Comparison of ENCODE assay signal across 9 mouse cellular contexts in genomic region chr9:90184116-90184515, GRCm38 (mm10). TPM values are rescaled to one million over a fixed set of nuclear protein-coding genes. Genes with fewer than 3 reads are reported as not detected.
DNase-seq lines count a peak whose midpoint lies in the region; ATAC-seq lines count a peak whose summit lies in the region.
"Had no signal": no experiment of that assay in that cellular context is flagged by ENCODE, and none has a peak within 500 bp of the region (broad histone marks: within the 10 kb centered on the region; RNA-seq: fewer than 3 reads in every experiment).

No protein-coding gene starts in this region.

- ATAC-seq in neural tube, embryonic 14.5 days (ENCODE audit: low read depth): peak; percentile 29; the same call in 1 of the 2 replicates
- ATAC-seq in heart, embryonic 14.5 days (ENCODE audit: insufficient number of reproducible peaks, insufficient read depth, low FRiP score, low read depth): 0 out of 2 replicates have a peak, but pooled peaks have one; percentile 29
- ATAC-seq in stomach, embryonic 14.5 days (ENCODE audit: insufficient number of reproducible peaks, insufficient read depth, low FRiP score, low read depth): peak; percentile 60

- H3K4me1 ChIP-seq in neural tube, embryonic 14.5 days (ENCODE audit: control insufficient read depth, insufficient read depth, low read length): no peaks in the 10 kb centered on the region
- H3K4me1 ChIP-seq in heart, embryonic 14.5 days (ENCODE audit: control insufficient read depth in 2 of 2, insufficient read depth in 2 of 2, low read length in 2 of 2): peaks cover 56 to 57% of the 10 kb centered on the region in 2 experiments
- H3K4me1 ChIP-seq in stomach, embryonic 14.5 days (ENCODE audit: control insufficient read depth, insufficient read depth, low read length): peaks cover 26% of the 10 kb centered on the region
- H3K4me1 ChIP-seq: hindbrain, embryonic 15.5 days had no signal

- peaks cover 13% of the 10 kb centered on the region for H3K36me3 ChIP-seq in neural tube, embryonic 14.5 days (ENCODE audit: control insufficient read depth, insufficient read depth, low read length)
- peaks cover 11% of the 10 kb centered on the region; the same call in 1 of the 2 replicates for H3K36me3 ChIP-seq in heart, embryonic 14.5 days (ENCODE audit: control insufficient read depth, insufficient read depth, low read length)
- peaks cover 23% of the 10 kb centered on the region for H3K36me3 ChIP-seq in stomach, embryonic 14.5 days (ENCODE audit: control insufficient read depth, insufficient read depth, low read length)

- no peak overlapping the region for H3K9ac ChIP-seq in neural tube, embryonic 14.5 days (replicated peaks; ENCODE audit: low read depth, low read length)
- no peak overlapping the region for H3K9ac ChIP-seq in heart, embryonic 14.5 days (ENCODE audit: low read length)
- H3K9ac ChIP-seq in stomach, embryonic 14.5 days (replicated peaks; ENCODE audit: low read depth, low read length): no peak overlapping the region
- H3K9ac ChIP-seq: hindbrain, embryonic 15.5 days had no signal

- no peak overlapping the region for H3K27ac ChIP-seq in neural tube, embryonic 14.5 days (ENCODE audit: low read depth, low read length)
- 0 out of 4 replicates have a peak overlapping the region, but pooled peaks of 1 of the 2 experiments have one; percentile 71 for H3K27ac ChIP-seq in heart, embryonic 14.5 days (replicated peaks in 1 of 2; ENCODE audit: control insufficient read depth in 1 of 2, insufficient read depth in 1 of 2, low read depth in 2 of 2, low read length in 2 of 2)
- H3K27ac ChIP-seq in stomach, embryonic 14.5 days (ENCODE audit: low read length): no peak overlapping the region
- H3K27ac ChIP-seq: hindbrain, embryonic 15.5 days had no signal

- no peaks in the 10 kb centered on the region for H3K9me3 ChIP-seq in neural tube, embryonic 14.5 days (ENCODE audit: control insufficient read depth, low read length)
- no peaks in the 10 kb centered on the region for H3K9me3 ChIP-seq in heart, embryonic 14.5 days (ENCODE audit: control insufficient read depth, low read length)
- H3K9me3 ChIP-seq in stomach, embryonic 14.5 days (ENCODE audit: control insufficient read depth, low read depth, low read length): no peaks in the 10 kb centered on the region
- H3K9me3 ChIP-seq: hindbrain, embryonic 15.5 days had no signal

- no peaks in the 10 kb centered on the region for H3K27me3 ChIP-seq in neural tube, embryonic 14.5 days (ENCODE audit: control insufficient read depth, insufficient read depth, low read length)
- no peaks in the 10 kb centered on the region for H3K27me3 ChIP-seq in heart, embryonic 14.5 days (ENCODE audit: control insufficient read depth, insufficient read depth, low read length)
- H3K27me3 ChIP-seq in stomach, embryonic 14.5 days (ENCODE audit: control insufficient read depth, insufficient read depth, low read length): no peaks in the 10 kb centered on the region
- H3K27me3 ChIP-seq: hindbrain, embryonic 15.5 days had no signal

- WGBS in neural tube, embryonic 14.5 days: 56% methylated on average over 8 of the region's 8 CpGs
- WGBS in heart, embryonic 14.5 days: 21% methylated on average over 8 of the region's 8 CpGs
- 54% methylated on average over 8 of the region's 8 CpGs for WGBS in stomach, embryonic 14.5 days

- H3K4me2 ChIP-seq in neural tube, embryonic 14.5 days (ENCODE audit: low read depth, low read length): no peak overlapping the region
- H3K4me2 ChIP-seq in heart, embryonic 14.5 days (ENCODE audit: low read length): peak overlapping the region; percentile 13; the same call in 1 of the 2 replicates
- H3K4me2 ChIP-seq in stomach, embryonic 14.5 days (replicated peaks; ENCODE audit: low read depth, low read length): no peak overlapping the region
- H3K4me2 ChIP-seq: hindbrain, embryonic 15.5 days had no signal

- H3K4me3 ChIP-seq in neural tube, embryonic 14.5 days (ENCODE audit: low read depth, low read length): no peak overlapping the region
- no peak overlapping the region for H3K4me3 ChIP-seq in heart, embryonic 14.5 days (ENCODE audit: control insufficient read depth in 1 of 2, insufficient read depth in 1 of 2, low read depth in 1 of 2, low read length in 2 of 2)
- no peak overlapping the region for H3K4me3 ChIP-seq in stomach, embryonic 14.5 days (ENCODE audit: low read depth, low read length)
- H3K4me3 ChIP-seq: hindbrain, embryonic 15.5 days had no signal

- no peak for DNase-seq in neural tube, embryonic 10.5 days (ENCODE audit: extremely low spot score, low spot score)
- peak; percentile 80 for DNase-seq in kidney, postnatal 14 days
- DNase-seq in layer of hippocampus, postnatal 25 days (ENCODE audit: extremely low spot score in 1 of 2, low spot score in 1 of 2): no peak
- no peak for DNase-seq in T-cell, adult 2 months (ENCODE audit: low spot score)
- DNase-seq in spleen, postnatal 36 days (ENCODE audit: low spot score in 2 of 2): no peak

RNA-seq across cellular contexts. Expression of gene Adamts7, which starts 21.2 kb away (rescaled TPM):
- polyA plus RNA-seq in neural tube, embryonic 14.5 days (2014; fragmentation: Nextera tagmentation; extraction: Ambion mirVana): 5.7 and 12.6 TPM in 2 replicates
- polyA plus RNA-seq in heart, embryonic 14.5 days (2014; fragmentation: Nextera tagmentation; extraction: Ambion mirVana): 6.9 and 8.8 TPM in 2 replicates
- 17.9 and 20.1 TPM in 2 replicates for polyA plus RNA-seq in stomach, embryonic 14.5 days (2014; fragmentation: Nextera tagmentation; extraction: Ambion mirVana)
- total RNA-seq in layer of hippocampus, postnatal 25 days (2021): under 1 TPM; 0.62 to 0.77 TPM
